Mouse (Mus musculus): ENCODE results near the gene Tubb2b. TPM values are rescaled to one million over a fixed set of nuclear protein-coding genes. Genes with fewer than 3 reads are reported as not detected.

Gene Tubb2b
- total RNA-seq (2014; rRNA removed) (4,904 and 4,995 TPM in 2 replicates), polyA plus RNA-seq (2015; fragmentation: Nextera tagmentation; extraction: Ambion mirVana) (937 and 994 TPM in 2 replicates)

GRCm38 (mm10) chr13:34130226-34130731 lies at the start of gene Tubb2b:
Gene Tubb2b (minus strand): TSS chr13:34130466.
- H3K4me2 ChIP-seq (ENCODE audit: low read depth, low read length, poor library complexity, severe bottlenecking) = peak within 1 kb of the TSS; percentile 86
- peak; percentile 93 for ATAC-seq (ENCODE audit: low FRiP score)
- H3K27ac ChIP-seq (ENCODE audit: low read depth, low read length) = peak within 1 kb of the TSS; percentile 100
- peak; percentile 99 for DNase-seq (ENCODE audit: low spot score)
- H3K27me3 ChIP-seq (ENCODE audit: insufficient read depth, low read length) = no peaks in the 10 kb centered on the region
- H3K4me1 ChIP-seq (ENCODE audit: insufficient read depth, low read length) = peaks cover 8% of the 10 kb centered on the region; the same call in 1 of the 2 replicates
- H3K9ac ChIP-seq (replicated peaks; ENCODE audit: low read length, poor library complexity, severe bottlenecking) = peak within 1 kb of the TSS; percentile 92
- H3K9me3 ChIP-seq (ENCODE audit: low read length) = no peaks in the 10 kb centered on the region
- peaks cover 9% of the 10 kb centered on the region; the same call in 1 of the 2 replicates for H3K36me3 ChIP-seq (ENCODE audit: insufficient read depth, low read length)
- TF ChIP-seq CTCF (IDR thresholded peaks at IDR 0.05) = peak; percentile 21; the same call in 1 of the 2 replicates
- peak within 1 kb of the TSS; percentile 69 for H3K4me3 ChIP-seq (ENCODE audit: low read depth, low read length)
- WGBS = 1% methylated on average over 26 of the region's 26 CpGs

DNA sequence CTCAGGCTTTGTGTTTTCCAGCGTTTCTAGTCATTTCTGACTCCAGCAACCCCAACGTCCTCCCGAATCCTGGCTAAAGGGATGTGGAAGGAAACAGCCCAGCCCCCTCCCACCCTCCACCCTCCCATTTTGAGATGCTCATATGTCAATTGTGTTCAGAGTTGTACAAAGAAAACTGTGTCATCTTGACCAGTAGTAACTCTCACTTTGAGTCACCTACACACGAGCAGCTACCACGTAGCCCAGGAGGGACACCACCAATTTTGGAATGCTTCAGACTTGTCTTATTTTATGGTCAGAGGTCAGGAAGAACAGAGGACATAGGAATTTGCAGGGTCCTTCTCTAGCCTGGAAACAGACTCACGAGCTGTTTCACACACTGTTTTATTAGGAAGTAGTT lies 43.8 kb upstream of the Tubb2b start:
- 94% methylated on average over 6 of the region's 6 CpGs for WGBS
- no peak for TF ChIP-seq CTCF (IDR thresholded peaks at IDR 0.05)

GRCm38 (mm10) chr13:34163304-34163975 lies 33.2 kb upstream of the Tubb2b start:
- Histone ChIP-seq H3K9ac (replicated peaks; ENCODE audit: low read length, poor library complexity, severe bottlenecking) (peak overlapping the region; percentile 64), H3K4me2 (ENCODE audit: low read depth, low read length, poor library complexity, severe bottlenecking) (peak overlapping the region; percentile 81), H3K9me3 (ENCODE audit: low read length) (no peaks in the 10 kb centered on the region), H3K4me3 (ENCODE audit: low read depth, low read length) (peak overlapping the region; percentile 66), H3K27ac (ENCODE audit: low read depth, low read length) (peak overlapping the region; percentile 86), H3K4me1 (ENCODE audit: insufficient read depth, low read length) (no peaks in the 10 kb centered on the region), H3K36me3 (ENCODE audit: insufficient read depth, low read length) (peaks cover 5% of the 10 kb centered on the region), H3K27me3 (ENCODE audit: insufficient read depth, low read length) (no peaks in the 10 kb centered on the region)
- DNase-seq (ENCODE audit: low spot score) (peak; percentile 10), ATAC-seq (ENCODE audit: low FRiP score) (no peak; the same call in none of the 2 replicates)
- no peak for TF ChIP-seq CTCF (IDR thresholded peaks at IDR 0.05)
- WGBS = 32% methylated on average over 12 of the region's 12 CpGs

More for the DNA sequence above, 43.8 kb upstream of the Tubb2b start:
- H3K27me3 ChIP-seq (ENCODE audit: insufficient read depth, low read length) = no peaks in the 10 kb centered on the region
- H3K9me3 ChIP-seq (ENCODE audit: low read length) = no peaks in the 10 kb centered on the region
- no peaks in the 10 kb centered on the region for H3K4me1 ChIP-seq (ENCODE audit: insufficient read depth, low read length)
- no peak overlapping the region for H3K4me3 ChIP-seq (ENCODE audit: low read depth, low read length)
- H3K4me2 ChIP-seq (ENCODE audit: low read depth, low read length, poor library complexity, severe bottlenecking) = no peak overlapping the region
- H3K27ac ChIP-seq (ENCODE audit: low read depth, low read length) = no peak overlapping the region
- DNase-seq (ENCODE audit: low spot score) (no peak), ATAC-seq (ENCODE audit: low FRiP score) (no peak)
- H3K36me3 ChIP-seq (ENCODE audit: insufficient read depth, low read length) = 0 out of 2 replicates have a peak, but pooled peaks cover 3% of the 10 kb centered on the region
- H3K9ac ChIP-seq (replicated peaks; ENCODE audit: low read length, poor library complexity, severe bottlenecking) = no peak overlapping the region

GRCm38 (mm10) chr13:34162491-34163303 lies 32.4 kb upstream of the Tubb2b start, which contains the start of gene Psmg4:
Gene Psmg4 (plus strand): TSS chr13:34162964.
- H3K4me1 ChIP-seq (ENCODE audit: insufficient read depth, low read length) = no peaks in the 10 kb centered on the region
- peak; percentile 92 for DNase-seq (ENCODE audit: low spot score)
- WGBS = 4% methylated on average over 44 of the region's 44 CpGs

GRCm38 (mm10) chr13:34159926-34160325 lies 29.7 kb upstream of the Tubb2b start:
- H3K27me3 ChIP-seq (ENCODE audit: insufficient read depth, low read length) = no peaks in the 10 kb centered on the region
- H3K4me3 ChIP-seq (ENCODE audit: low read depth, low read length) = no peak overlapping the region
- ATAC-seq (ENCODE audit: low FRiP score) = no peak
- H3K9me3 ChIP-seq (ENCODE audit: low read length) = no peaks in the 10 kb centered on the region
- H3K36me3 ChIP-seq (ENCODE audit: insufficient read depth, low read length) = no peaks in the 10 kb centered on the region
- no peak overlapping the region for H3K9ac ChIP-seq (replicated peaks; ENCODE audit: low read length, poor library complexity, severe bottlenecking)
- no peak overlapping the region for H3K27ac ChIP-seq (ENCODE audit: low read depth, low read length)
- TF ChIP-seq CTCF (IDR thresholded peaks at IDR 0.05) = no peak
- no peaks in the 10 kb centered on the region for H3K4me1 ChIP-seq (ENCODE audit: insufficient read depth, low read length)
- 97% methylated on average over 1 of the region's 1 CpGs for WGBS
- no peak for DNase-seq (ENCODE audit: low spot score)
- no peak overlapping the region for H3K4me2 ChIP-seq (ENCODE audit: low read depth, low read length, poor library complexity, severe bottlenecking)

More at GRCm38 (mm10) chr13:34162491-34163303, 32.4 kb upstream of the Tubb2b start, which contains the start of gene Psmg4:
- Histone ChIP-seq H3K9ac (replicated peaks; ENCODE audit: low read length, poor library complexity, severe bottlenecking) (peak within 1 kb of the TSS; percentile 64), H3K9me3 (ENCODE audit: low read length) (no peaks in the 10 kb centered on the region), H3K27me3 (ENCODE audit: insufficient read depth, low read length) (no peaks in the 10 kb centered on the region), H3K4me2 (ENCODE audit: low read depth, low read length, poor library complexity, severe bottlenecking) (peak within 1 kb of the TSS; percentile 81), H3K4me3 (ENCODE audit: low read depth, low read length) (peak within 1 kb of the TSS; percentile 66), H3K36me3 (ENCODE audit: insufficient read depth, low read length) (peaks cover 5% of the 10 kb centered on the region), H3K27ac (ENCODE audit: low read depth, low read length) (peak within 1 kb of the TSS; percentile 86)
- ATAC-seq (ENCODE audit: low FRiP score) = peak; percentile 96
- no peak for TF ChIP-seq CTCF (IDR thresholded peaks at IDR 0.05)
